Mouse (Mus musculus) hindbrain, embryonic 13.5 days (tissue): ENCODE measurements around the gene Grwd1. TPM values are rescaled to one million over a fixed set of nuclear protein-coding genes. Genes with fewer than 3 reads are reported as not detected.

ENCODE experiments used
- ATAC-seq: fragments of 200-750 bp; cut with Nextera tagmentation; 2 replicates; pipeline ENCODE4 v1.8.0; 2017; ENCODE audit warnings: moderate TSS enrichment; ENCODE audit not compliant: low FRiP score
- H3K27ac ChIP-seq: fragments of 300-500 bp; sonication (generic); 2 replicates; pipeline ENCODE4 v1.5.1; 2015; ENCODE audit warnings: inconsistent platforms, mild to moderate bottlenecking, moderate library complexity
- H3K27me3 ChIP-seq: fragments of 300-500 bp; sonication (generic); 2 replicates; pipeline ENCODE4 v1.6.1; 2015; ENCODE audit warnings: mild to moderate bottlenecking, inconsistent platforms
- H3K36me3 ChIP-seq: fragments of 300-500 bp; sonication (generic); 2 replicates; pipeline ENCODE4 v1.6.1; 2015; ENCODE audit warnings: mild to moderate bottlenecking, inconsistent platforms
- H3K4me1 ChIP-seq: fragments of 300-500 bp; sonication (generic); replicated peaks from 2 replicates; pipeline ENCODE4 v1.6.1; 2015; ENCODE audit warnings: inconsistent platforms
- H3K4me2 ChIP-seq: fragments of 300-500 bp; sonication (generic); 2 replicates; pipeline ENCODE4 v1.6.1; 2015; ENCODE audit warnings: inconsistent platforms, mild to moderate bottlenecking, moderate library complexity
- H3K4me3 ChIP-seq: fragments of 300-500 bp; sonication (generic); 2 replicates; pipeline ENCODE4 v1.5.1; 2015; ENCODE audit warnings: mild to moderate bottlenecking, inconsistent platforms
- H3K9ac ChIP-seq: fragments of 300-500 bp; sonication (generic); 2 replicates; pipeline ENCODE4 v1.6.1; 2015; ENCODE audit warnings: mild to moderate bottlenecking, inconsistent platforms
- H3K9me3 ChIP-seq: fragments of 300-500 bp; sonication (generic); 2 replicates; pipeline ENCODE4 v1.6.1; 2016; ENCODE audit warnings: inconsistent platforms
- WGBS: fragments of 180-500 bp; shearing (Covaris S2); methylation state at CpG from one replicate; pipeline ENCODE4 v1.1.7; 2015; 5-methylcytosine and 5-hydroxymethylcytosine counted together
- polyA plus RNA-seq: library from polyadenylated mRNA; unstranded; fragments of >200 nt; fragmentation: Nextera tagmentation; extraction: Ambion mirVana; gene quantifications from 2 replicates; pipeline ENCODE4 v1.2.1, GENCODE M21; 2015

Grwd1 gene
- polyA plus RNA-seq, 1 experiment from 2014 or later = 37.5 TPM

DNA sequence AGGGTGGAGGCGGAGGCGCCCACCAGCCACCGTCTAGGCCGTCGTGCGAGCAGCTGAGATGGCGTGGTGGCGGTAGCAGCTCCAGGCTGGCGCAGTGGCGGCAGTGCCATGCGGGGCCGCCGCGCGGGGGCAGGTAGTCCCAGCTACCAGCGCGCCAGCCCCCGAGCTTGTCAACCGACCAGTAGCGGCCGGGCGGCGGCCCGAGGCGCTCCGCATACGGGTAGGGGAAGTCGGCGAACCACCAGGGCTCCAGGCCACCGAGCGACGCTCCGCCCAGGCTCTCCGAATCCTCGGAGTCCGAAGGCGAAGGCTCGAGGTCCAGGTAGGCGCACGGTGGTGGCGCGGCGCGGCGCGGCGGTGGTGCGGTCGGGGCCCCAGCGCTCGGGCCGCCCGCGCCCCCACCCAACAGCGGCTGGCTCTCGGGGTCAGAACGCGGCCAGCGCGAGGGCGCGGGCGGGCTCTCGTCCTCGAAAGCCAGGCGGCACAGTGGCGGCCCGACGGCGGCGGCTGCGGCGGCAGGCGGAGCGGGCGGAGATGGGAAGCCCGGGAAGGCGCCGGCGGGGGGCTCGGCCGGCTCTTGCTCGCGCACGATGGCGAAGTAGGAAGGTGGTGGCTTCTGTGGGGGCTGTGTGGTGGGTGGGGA is 2.5 kb upstream of the Grwd1 start:
- Histone ChIP-seq H3K36me3 (peaks cover 11% of the 10 kb centered on the region), H3K4me2 (peak overlapping the region; percentile 51), H3K4me3 (peak overlapping the region; percentile 39), H3K9me3 (no peaks in the 10 kb centered on the region), H3K4me1 (peaks cover 40% of the 10 kb centered on the region), H3K27me3 (peaks cover 67% of the 10 kb centered on the region), H3K27ac (no peak overlapping the region), H3K9ac (peak overlapping the region; percentile 51)
- WGBS = 2% methylated on average over 80 of the region's 86 CpGs
- ATAC-seq = no peak

- Histone ChIP-seq H3K4me1 (peaks cover 40% of the 10 kb centered on the region), H3K36me3 (peaks cover 19% of the 10 kb centered on the region), H3K27me3 (peaks cover 60% of the 10 kb centered on the region), H3K9me3 (no peaks in the 10 kb centered on the region), H3K9ac (peak overlapping the region; percentile 51; the same call in 1 of the 2 replicates), H3K27ac (no peak overlapping the region), H3K4me2 (peak overlapping the region; percentile 51), H3K4me3 (peak overlapping the region; percentile 39)
- 8% methylated on average over 30 of the region's 30 CpGs for WGBS
- no peak for ATAC-seq
These were observed 1.7 kb upstream of the Grwd1 start for GRCm38 (mm10) chr7:45832428-45832827.

DNA sequence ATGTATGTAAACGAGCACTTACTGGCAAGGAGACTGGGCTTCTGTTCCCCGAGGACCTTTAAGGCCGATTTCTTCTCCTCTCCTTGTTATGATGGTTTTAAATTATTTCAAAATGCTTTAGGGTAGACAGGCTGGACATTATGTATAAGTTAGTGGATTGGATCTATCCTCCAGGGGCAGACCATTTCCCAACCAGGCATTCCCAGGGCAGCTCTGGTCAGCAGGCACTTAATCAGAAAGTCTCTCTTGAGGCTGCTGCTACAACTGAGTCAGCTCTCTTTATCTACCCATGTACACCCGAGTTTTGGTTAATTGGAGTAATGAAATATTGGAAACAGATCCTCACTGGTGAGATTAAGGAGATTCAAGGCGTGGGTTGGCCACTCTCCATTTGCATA is 383 bp upstream of the Grwd1 start:
- Histone ChIP-seq H3K4me1 (peaks cover 40% of the 10 kb centered on the region), H3K4me3 (peak overlapping the region; percentile 81), H3K4me2 (peak overlapping the region; percentile 87), H3K27me3 (peaks cover 48% of the 10 kb centered on the region), H3K27ac (peak overlapping the region; percentile 93), H3K9ac (peak overlapping the region; percentile 74; the same call in 1 of the 2 replicates), H3K9me3 (no peaks in the 10 kb centered on the region), H3K36me3 (peaks cover 31% of the 10 kb centered on the region)
- peak; percentile 45 for ATAC-seq
- WGBS = 20% methylated on average over 5 of the region's 5 CpGs

- H3K4me3 ChIP-seq = no peak overlapping the region
- no peak overlapping the region for H3K4me2 ChIP-seq
- H3K9ac ChIP-seq = no peak overlapping the region
- H3K9me3 ChIP-seq = no peaks in the 10 kb centered on the region
- H3K27me3 ChIP-seq = peaks cover 3% of the 10 kb centered on the region
- H3K27ac ChIP-seq = no peak overlapping the region
- peaks cover 68% of the 10 kb centered on the region for H3K36me3 ChIP-seq
- ATAC-seq = no peak
- peaks cover 17% of the 10 kb centered on the region for H3K4me1 ChIP-seq
- 94% methylated on average over 7 of the region's 7 CpGs for WGBS
These were observed 4.1 kb downstream of the Grwd1 start for GRCm38 (mm10) chr7:45826631-45827030.

- H3K4me2 ChIP-seq = no peak within 1 kb of the TSS
- ATAC-seq = no peak
- H3K9me3 ChIP-seq = no peaks in the 10 kb centered on the region
- peaks cover under 1% of the 10 kb centered on the region; the same call in 1 of the 2 replicates for H3K4me1 ChIP-seq
- no peak within 1 kb of the TSS for H3K4me3 ChIP-seq
- peaks cover 10% of the 10 kb centered on the region for H3K27me3 ChIP-seq
- H3K27ac ChIP-seq = no peak within 1 kb of the TSS
- WGBS = 81% methylated on average over 7 of the region's 7 CpGs
- H3K9ac ChIP-seq = peak within 1 kb of the TSS; percentile 29
- peaks cover 68% of the 10 kb centered on the region for H3K36me3 ChIP-seq
These were observed 6.1 kb downstream of the Grwd1 start, which contains the start of gene Kcnj14 for GRCm38 (mm10) chr7:45824598-45824997. Gene Kcnj14 (minus strand): TSS chr7:45824782.

GRCm38 (mm10) chr7:45820913-45821312 is 9.8 kb downstream of the Grwd1 start:
- no peak overlapping the region for H3K9ac ChIP-seq
- H3K27ac ChIP-seq = no peak overlapping the region
- no peak overlapping the region for H3K4me3 ChIP-seq
- peaks cover 35% of the 10 kb centered on the region for H3K36me3 ChIP-seq
- no peak for ATAC-seq
- peaks cover 2% of the 10 kb centered on the region for H3K4me1 ChIP-seq
- no peak overlapping the region for H3K4me2 ChIP-seq
- peaks cover 24% of the 10 kb centered on the region for H3K27me3 ChIP-seq
- no peaks in the 10 kb centered on the region for H3K9me3 ChIP-seq

GRCm38 (mm10) chr7:45819843-45820242 is 10.9 kb downstream of the Grwd1 start:
- 14% methylated on average over 25 of the region's 25 CpGs for WGBS
- no peak for ATAC-seq

GRCm38 (mm10) chr7:45815984-45816351 is 14.8 kb downstream of the Grwd1 start:
- Histone ChIP-seq H3K27ac (no peak overlapping the region), H3K4me2 (no peak overlapping the region)
- ATAC-seq = no peak

More at GRCm38 (mm10) chr7:45819843-45820242, 10.9 kb downstream of the Grwd1 start:
- Histone ChIP-seq H3K4me1 (peaks cover 13% of the 10 kb centered on the region), H3K27ac (no peak overlapping the region), H3K4me2 (peak overlapping the region; percentile 17; the same call in 1 of the 2 replicates), H3K9ac (no peak overlapping the region), H3K36me3 (peaks cover 25% of the 10 kb centered on the region), H3K9me3 (no peaks in the 10 kb centered on the region), H3K4me3 (0 out of 2 replicates have a peak overlapping the region, but pooled peaks have one; percentile 5), H3K27me3 (peaks cover 24% of the 10 kb centered on the region)

DNA sequence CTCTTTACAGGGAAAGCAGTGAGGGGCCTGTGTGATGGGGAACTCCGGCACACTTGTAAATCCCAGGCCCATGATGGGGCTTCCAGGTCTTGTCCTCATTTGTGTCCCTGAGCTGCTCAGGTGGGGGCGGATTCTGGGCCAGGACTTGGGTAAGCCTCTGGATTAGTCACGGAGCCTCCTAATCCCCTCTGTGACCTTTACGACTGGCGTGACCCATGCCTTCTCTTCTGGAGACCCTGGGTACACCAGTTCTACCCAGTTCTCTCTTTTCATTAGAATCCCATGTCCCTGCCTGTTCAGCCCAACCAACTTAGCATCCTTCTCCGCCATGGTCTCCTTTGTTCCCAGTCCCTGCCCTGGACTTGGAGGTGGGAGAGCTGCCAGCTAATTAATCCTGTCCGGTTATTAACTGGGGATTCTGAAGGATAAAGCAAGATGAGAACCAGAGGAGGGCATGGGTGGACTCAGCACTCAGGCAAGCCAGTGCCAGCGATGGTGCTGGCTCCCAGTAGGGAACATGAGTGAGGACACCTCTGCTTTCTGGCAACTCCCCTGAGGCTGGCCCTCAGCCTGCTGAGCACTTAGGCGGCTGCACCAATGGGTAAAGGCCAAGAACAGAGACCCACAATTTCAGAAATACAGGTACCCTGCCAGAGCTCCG is 15.3 kb downstream of the Grwd1 start:
- Histone ChIP-seq H3K27ac (peak overlapping the region; percentile 77), H3K4me3 (0 out of 2 replicates have a peak overlapping the region, but pooled peaks have one; percentile 33), H3K4me2 (peak overlapping the region; percentile 55), H3K27me3 (peaks cover 22% of the 10 kb centered on the region), H3K36me3 (peaks cover 25% of the 10 kb centered on the region), H3K9me3 (no peaks in the 10 kb centered on the region), H3K9ac (peak overlapping the region; percentile 60), H3K4me1 (peaks cover 35% of the 10 kb centered on the region)
- ATAC-seq = no peak
- WGBS = 39% methylated on average over 10 of the region's 10 CpGs

More at GRCm38 (mm10) chr7:45815984-45816351, 14.8 kb downstream of the Grwd1 start:
- Histone ChIP-seq H3K27me3 (peaks cover 24% of the 10 kb centered on the region), H3K9ac (0 out of 2 replicates have a peak overlapping the region, but pooled peaks have one; percentile 60), H3K9me3 (no peaks in the 10 kb centered on the region), H3K4me1 (peaks cover 35% of the 10 kb centered on the region), H3K36me3 (peaks cover 20% of the 10 kb centered on the region), H3K4me3 (no peak overlapping the region)
- 59% methylated on average over 2 of the region's 2 CpGs for WGBS

DNA sequence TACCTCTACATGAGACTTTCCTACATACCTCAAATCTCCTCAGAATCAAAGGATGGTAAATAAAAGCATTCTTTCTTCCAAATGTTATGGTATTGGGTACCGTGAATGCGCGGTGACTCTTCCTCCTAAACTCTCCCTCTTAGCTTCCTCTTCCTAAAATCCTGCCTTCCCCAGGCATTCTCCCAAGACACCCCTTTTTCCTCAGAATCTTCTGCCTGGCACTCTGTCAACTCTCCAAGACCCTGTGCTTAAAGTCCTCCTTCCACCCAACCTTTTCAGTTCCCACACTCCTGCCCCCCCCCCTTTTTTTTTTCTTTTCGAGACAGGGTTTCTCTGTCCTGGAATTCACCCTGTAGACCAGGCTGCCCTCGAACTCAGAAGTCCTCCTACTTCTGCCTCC is 15.9 kb downstream of the Grwd1 start:
- Histone ChIP-seq H3K36me3 (peaks cover 31% of the 10 kb centered on the region), H3K27me3 (peaks cover 16% of the 10 kb centered on the region), H3K4me2 (peak overlapping the region; percentile 55), H3K27ac (peak overlapping the region; percentile 77), H3K4me3 (peak overlapping the region; percentile 33), H3K9ac (peak overlapping the region; percentile 60), H3K9me3 (no peaks in the 10 kb centered on the region), H3K4me1 (peaks cover 35% of the 10 kb centered on the region)
- no peak for ATAC-seq
- WGBS = under 1% methylated on average over 5 of the region's 5 CpGs

DNA sequence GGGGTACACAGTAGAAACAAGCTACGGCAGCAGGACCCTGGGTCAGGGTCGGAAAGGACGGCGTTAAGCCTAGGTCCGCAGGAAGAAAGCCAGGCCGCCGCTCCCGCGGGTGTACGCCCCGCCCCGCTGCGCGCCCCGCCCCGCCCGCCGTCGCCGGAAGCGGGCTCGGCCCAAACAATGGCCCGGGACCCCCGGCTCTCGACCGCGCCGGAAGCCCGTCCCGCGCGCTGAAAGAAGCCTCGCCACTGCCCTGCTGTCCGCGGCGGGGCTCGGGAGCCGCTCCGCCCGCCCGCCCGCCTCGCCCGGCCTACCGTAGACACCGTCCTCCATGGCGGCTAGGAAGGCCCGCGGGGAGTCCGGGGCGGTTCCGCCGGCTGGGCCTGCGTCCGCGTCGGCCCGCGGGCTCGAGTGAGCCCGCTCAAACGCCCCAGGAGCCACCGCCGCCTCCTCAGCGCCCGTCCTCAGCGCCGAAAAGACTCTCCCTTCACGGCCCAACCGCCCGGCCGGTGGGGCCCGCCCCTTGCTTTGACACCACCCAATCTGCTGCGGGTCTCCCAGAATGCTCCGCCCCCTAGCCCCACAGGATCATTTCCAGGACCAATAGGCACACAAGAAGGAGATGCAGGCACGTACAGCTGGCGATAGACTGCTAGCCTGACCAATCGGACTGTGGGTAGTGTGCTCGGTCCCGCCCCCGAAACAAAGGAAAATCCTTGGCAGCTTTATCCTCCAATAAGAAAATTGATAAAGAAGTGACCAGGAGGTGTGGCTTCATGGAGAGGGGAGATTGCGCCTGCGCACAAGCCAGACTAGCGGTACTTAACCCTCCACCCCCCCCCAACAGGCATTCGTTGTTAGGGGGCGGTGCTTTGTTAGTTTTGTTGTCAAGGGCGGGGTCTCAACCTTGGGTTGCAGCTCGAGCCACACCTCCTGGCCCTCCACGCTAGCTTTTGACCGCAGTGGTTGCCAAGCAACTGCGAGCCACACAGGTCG is 16.7 kb downstream of the Grwd1 start, which contains the start of gene Cyth2:
Gene Cyth2, minus strand, starts transcription at position 795 of the 993 bp plus-strand sequence.
- H3K27me3 ChIP-seq = peaks cover 10% of the 10 kb centered on the region
- peak within 1 kb of the TSS; percentile 78 for H3K4me3 ChIP-seq
- peak within 1 kb of the TSS; percentile 100 for H3K27ac ChIP-seq
- no peaks in the 10 kb centered on the region for H3K9me3 ChIP-seq
- H3K4me2 ChIP-seq = peak within 1 kb of the TSS; percentile 85
- H3K9ac ChIP-seq = peak within 1 kb of the TSS; percentile 99
- peaks cover 39% of the 10 kb centered on the region for H3K36me3 ChIP-seq
- ATAC-seq = peak; percentile 99
- under 1% methylated on average over 86 of the region's 92 CpGs for WGBS
- H3K4me1 ChIP-seq = peaks cover 39% of the 10 kb centered on the region
